Mouse (Mus musculus) lung, postnatal 0 days (tissue): ENCODE results near the gene 2310061I04Rik.

ENCODE experiments used
- CTCF ChIP-seq: IDR thresholded peaks from 2 replicates; pipeline ENCODE4 v1.5.1; 2016; ENCODE audit warnings: antibody characterized with exemption, mild to moderate bottlenecking
- EP300 ChIP-seq: IDR thresholded peaks from 2 replicates; pipeline ENCODE4 v1.6.1; 2016; ENCODE audit warnings: antibody characterized with exemption, mild to moderate bottlenecking, control low read depth

DNA sequence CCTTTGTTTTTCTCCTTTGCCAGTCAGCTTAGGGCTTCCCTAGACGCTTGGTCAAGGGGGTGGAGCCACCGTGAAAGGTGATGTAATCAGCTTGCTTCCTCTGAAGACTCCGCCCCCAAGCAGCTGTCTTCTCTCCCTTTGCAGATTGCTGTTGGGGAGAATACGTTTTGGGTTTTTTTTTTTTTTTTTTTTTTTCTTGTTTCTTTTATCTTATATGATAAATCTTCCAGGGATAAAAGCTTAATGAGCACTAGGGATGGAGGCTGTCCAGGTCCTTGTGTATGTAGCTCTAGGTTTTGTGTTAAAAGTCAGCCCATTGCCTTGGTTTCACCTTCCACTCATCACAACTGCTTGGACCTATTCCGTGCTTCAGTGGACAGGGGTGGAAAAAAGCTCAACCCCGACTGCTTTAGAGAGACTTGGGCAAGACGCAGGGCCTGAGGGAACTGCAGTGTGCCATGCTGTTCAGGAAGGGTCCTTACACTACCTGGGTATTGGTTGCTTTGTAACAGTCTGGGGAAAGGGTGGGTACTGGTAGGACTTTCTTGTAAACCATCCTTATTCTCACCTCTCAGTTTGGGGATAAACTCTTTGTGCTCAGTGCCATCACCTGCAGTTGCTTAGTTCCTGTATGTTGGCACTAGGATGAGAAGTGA lies 22.0 kb upstream of the 2310061I04Rik start:
- TF ChIP-seq CTCF (no peak), EP300 (peak; percentile 29; the same call in 1 of the 2 replicates)
